Mouse (Mus musculus) midbrain, embryonic 15.5 days (tissue): ENCODE data around the gene Vmn1r113. TPM values are rescaled to one million over a fixed set of nuclear protein-coding genes. Genes with fewer than 3 reads are reported as not detected.
"Not testable (repeated sequence)": the region's sequence is repeated elsewhere in the genome, so short reads cannot be mapped to it uniquely, and the experiment has no call there.

Source experiments
- ATAC-seq: fragments of 200-750 bp; cut with Nextera tagmentation; replicated peaks from 2 replicates; pipeline ENCODE4 v1.8.0; 2017; ENCODE audit warnings: moderate TSS enrichment
- H3K27ac ChIP-seq: fragments of 300-500 bp; sonication (generic); 2 replicates; pipeline ENCODE4 v1.5.1; 2015; ENCODE audit warnings: mild to moderate bottlenecking, inconsistent platforms
- H3K27me3 ChIP-seq: fragments of 300-500 bp; sonication (generic); replicated peaks from 2 replicates; pipeline ENCODE4 v1.6.1; 2015; ENCODE audit warnings: inconsistent platforms
- H3K36me3 ChIP-seq: fragments of 300-500 bp; sonication (generic); replicated peaks from 2 replicates; pipeline ENCODE4 v1.6.1; 2015; ENCODE audit warnings: inconsistent platforms
- H3K4me1 ChIP-seq: fragments of 300-500 bp; sonication (generic); 2 replicates; pipeline ENCODE4 v1.6.1; 2015; ENCODE audit warnings: inconsistent platforms
- H3K4me2 ChIP-seq: fragments of 300-500 bp; sonication (generic); 2 replicates; pipeline ENCODE4 v1.6.1; 2015; ENCODE audit warnings: inconsistent platforms, mild to moderate bottlenecking, moderate library complexity
- H3K4me3 ChIP-seq: fragments of 300-500 bp; sonication (generic); 2 replicates; pipeline ENCODE4 v1.5.1; 2015; ENCODE audit warnings: mild to moderate bottlenecking, inconsistent platforms
- H3K9ac ChIP-seq: fragments of 300-500 bp; sonication (generic); 2 replicates; pipeline ENCODE4 v1.6.1; 2015; ENCODE audit warnings: mild to moderate bottlenecking, inconsistent platforms
- H3K9me3 ChIP-seq: fragments of 300-500 bp; sonication (generic); 2 replicates; pipeline ENCODE4 v1.6.1; 2016; ENCODE audit warnings: inconsistent platforms
- WGBS: fragments of 180-500 bp; shearing (Covaris S2); methylation state at CpG from one replicate; pipeline ENCODE4 v1.1.7; 2015; ENCODE audit warnings: mixed read lengths; 5-methylcytosine and 5-hydroxymethylcytosine counted together
- polyA plus RNA-seq: library from polyadenylated mRNA; unstranded; fragments of >200 nt; fragmentation: Nextera tagmentation; extraction: Ambion mirVana; gene quantifications from 2 replicates; pipeline ENCODE4 v1.2.1, GENCODE M21; 2015

Vmn1r113 gene
- polyA plus RNA-seq, result not detected in 2 replicates

GRCm38 (mm10) chr7:20786985-20787384 is at the start of gene Vmn1r113:
TSS of gene Vmn1r113 (plus strand) at chr7:20787285.
- not testable (repeated sequence) for H3K27me3 ChIP-seq, H3K36me3 ChIP-seq, H3K9ac ChIP-seq, ATAC-seq, H3K4me2 ChIP-seq, H3K9me3 ChIP-seq, H3K4me3 ChIP-seq, H3K4me1 ChIP-seq, H3K27ac ChIP-seq
- WGBS, result 62% methylated on average over 2 of the region's 2 CpGs

GRCm38 (mm10) chr7:20770885-20771284 is 16.2 kb upstream of the Vmn1r113 start, which contains the start of gene Vmn1r112:
TSS of gene Vmn1r112 (plus strand) at chr7:20771185.
- H3K9me3 ChIP-seq, H3K4me1 ChIP-seq, H3K36me3 ChIP-seq, H3K4me3 ChIP-seq, H3K9ac ChIP-seq, H3K4me2 ChIP-seq, ATAC-seq, H3K27ac ChIP-seq, H3K27me3 ChIP-seq: not testable (repeated sequence)
- WGBS, result no CpG with 5 or more reads among the region's 3 CpGs

GRCm38 (mm10) chr7:20812086-20812485 is 25.0 kb downstream of the Vmn1r113 start, which contains the start of gene Vmn1r114:
TSS of gene Vmn1r114 (minus strand) at chr7:20812186.
- not testable (repeated sequence) for H3K9me3 ChIP-seq, H3K27me3 ChIP-seq, H3K9ac ChIP-seq, H3K4me3 ChIP-seq, H3K27ac ChIP-seq, H3K4me1 ChIP-seq, H3K36me3 ChIP-seq, ATAC-seq, H3K4me2 ChIP-seq
- no CpG with 5 or more reads among the region's 5 CpGs for WGBS

Other genes starting within 250 kb of the Vmn1r113 start
- gene Gm5726, start 241.5 kb upstream of the Vmn1r113 start, polyA plus RNA-seq, result not detected in 2 replicates
- gene Gm4141, start 211.0 kb upstream of the Vmn1r113 start, polyA plus RNA-seq, result not detected in 2 replicates
- not detected in 2 replicates for gene Gm4513, start 188.3 kb upstream of the Vmn1r113 start, polyA plus RNA-seq
- gene Vmn1r107, start 118.4 kb upstream of the Vmn1r113 start, polyA plus RNA-seq, result not detected in 2 replicates
- gene Vmn1r111, start 84.1 kb upstream of the Vmn1r113 start, polyA plus RNA-seq, result not detected in 2 replicates
- gene Gm10668, start 56.7 kb upstream of the Vmn1r113 start, polyA plus RNA-seq, result not detected in 2 replicates
- not detected in 2 replicates for gene Vmn1r112, start 16.1 kb upstream of the Vmn1r113 start, polyA plus RNA-seq
- not detected in 2 replicates for gene Vmn1r114, start 24.9 kb downstream of the Vmn1r113 start, polyA plus RNA-seq
- gene Vmn1r115, start 57.7 kb downstream of the Vmn1r113 start, polyA plus RNA-seq, result not detected in 2 replicates
- not detected in 2 replicates for gene Vmn1r116, start 85.0 kb downstream of the Vmn1r113 start, polyA plus RNA-seq
- gene Vmn1r117, start 96.8 kb downstream of the Vmn1r113 start, polyA plus RNA-seq, result not detected in 2 replicates
- gene Vmn1r118, start 125.1 kb downstream of the Vmn1r113 start, polyA plus RNA-seq, result not detected in 2 replicates
- gene Vmn1r119, start 225.2 kb downstream of the Vmn1r113 start, polyA plus RNA-seq, result not detected in 2 replicates